Mouse (Mus musculus) cerebellum, postnatal 10 days (tissue): ENCODE results near the gene Ces1e.
"Not testable (repeated sequence)": the region's sequence is repeated elsewhere in the genome, so short reads cannot be mapped to it uniquely, and the experiment has no call there.

Experiments used
- DNase-seq, 2 experiments: peaks; one replicate each; pipeline ENCODE4 v3.0.0; 2021; ENCODE audit warnings: mixed read lengths in 2 of 2

Ces1e gene

GRCm38 (mm10) chr8:93229446-93229845, at the start of gene Ces1e:
Gene Ces1e (minus strand): TSS chr8:93229619.
- no peak for DNase-seq

GRCm38 (mm10) chr8:93278176-93278805, 48.9 kb upstream of the Ces1e start:
- DNase-seq, result no peak

- DNase-seq, result no peak
Measured at GRCm38 (mm10) chr8:93274609-93275008, 45.2 kb upstream of the Ces1e start.

GRCm38 (mm10) chr8:93273321-93273720, 43.9 kb upstream of the Ces1e start:
- no peak for DNase-seq

GRCm38 (mm10) chr8:93272686-93273085, 43.3 kb upstream of the Ces1e start:
- peak; percentile 65 to 83 for DNase-seq

GRCm38 (mm10) chr8:93261436-93261835, 32.0 kb upstream of the Ces1e start:
- no peak for DNase-seq

- no peak for DNase-seq
Measured at GRCm38 (mm10) chr8:93252400-93252925, 23.0 kb upstream of the Ces1e start.

- no peak for DNase-seq
Measured at GRCm38 (mm10) chr8:93246057-93246456, 16.6 kb upstream of the Ces1e start.

GRCm38 (mm10) chr8:93239884-93240283, 10.5 kb upstream of the Ces1e start:
- no peak for DNase-seq

GRCm38 (mm10) chr8:93235681-93236080, 6.3 kb upstream of the Ces1e start:
- no peak for DNase-seq

- DNase-seq, result no peak
Measured at GRCm38 (mm10) chr8:93234706-93235105, 5.3 kb upstream of the Ces1e start.

- DNase-seq, result no peak
Measured at GRCm38 (mm10) chr8:93234068-93234467, 4.6 kb upstream of the Ces1e start.

- no peak for DNase-seq
Measured at GRCm38 (mm10) chr8:93228673-93229370, 597 bp downstream of the Ces1e start.

- not testable (repeated sequence) for DNase-seq
Measured at GRCm38 (mm10) chr8:93226471-93226870, 2.9 kb downstream of the Ces1e start.

- no peak for DNase-seq
Measured at GRCm38 (mm10) chr8:93221896-93222295, 7.5 kb downstream of the Ces1e start.

GRCm38 (mm10) chr8:93217867-93218266, 11.6 kb downstream of the Ces1e start:
- DNase-seq, result peak in 1 of 2 experiments; percentile 7

- no peak for DNase-seq
Measured at GRCm38 (mm10) chr8:93217375-93217774, 12.0 kb downstream of the Ces1e start.

GRCm38 (mm10) chr8:93211091-93211490, 18.3 kb downstream of the Ces1e start:
- DNase-seq, result no peak

GRCm38 (mm10) chr8:93199146-93199545, 30.3 kb downstream of the Ces1e start:
- peak; percentile 22 to 34 for DNase-seq

GRCm38 (mm10) chr8:93197685-93198525, 31.5 kb downstream of the Ces1e start, which contains the start of gene Ces1d:
Gene Ces1d (minus strand): TSS chr8:93197838.
- DNase-seq, result no peak

GRCm38 (mm10) chr8:93196436-93196835, 33.0 kb downstream of the Ces1e start:
- DNase-seq, result no peak

- no peak for DNase-seq
Measured at GRCm38 (mm10) chr8:93180581-93181129, 48.8 kb downstream of the Ces1e start.

GRCm38 (mm10) chr8:93176593-93176992, 52.8 kb downstream of the Ces1e start:
- DNase-seq, result no peak
